Mouse (Mus musculus) heart, embryonic 15.5 days (tissue): ENCODE results near the gene Tc2n. TPM values are rescaled to one million over a fixed set of nuclear protein-coding genes. Genes with fewer than 3 reads are reported as not detected.
"Not testable (repeated sequence)": the region's sequence is repeated elsewhere in the genome, so short reads cannot be mapped to it uniquely, and the experiment has no call there.

Experiments
- ATAC-seq: fragments of 200-750 bp; cut with Nextera tagmentation; replicated peaks from 2 replicates; pipeline ENCODE4 v1.8.0; 2017; ENCODE audit warnings: low read depth, moderate TSS enrichment; ENCODE audit not compliant: insufficient number of reproducible peaks, insufficient read depth, low FRiP score
- H3K27ac ChIP-seq: fragments of 300-500 bp; sonication (generic); 2 replicates; pipeline ENCODE4 v1.5.1; 2015; ENCODE audit warnings: mild to moderate bottlenecking, inconsistent platforms
- H3K27me3 ChIP-seq: fragments of 300-500 bp; sonication (generic); 2 replicates; pipeline ENCODE4 v1.6.1; 2015; ENCODE audit warnings: inconsistent platforms
- H3K36me3 ChIP-seq: fragments of 300-500 bp; sonication (generic); 2 replicates; pipeline ENCODE4 v1.6.1; 2015; ENCODE audit warnings: mild to moderate bottlenecking, inconsistent platforms
- H3K4me1 ChIP-seq: fragments of 300-500 bp; sonication (generic); replicated peaks from 2 replicates; pipeline ENCODE4 v1.6.1; 2015; ENCODE audit warnings: inconsistent platforms
- H3K4me2 ChIP-seq: fragments of 300-500 bp; sonication (generic); 2 replicates; pipeline ENCODE4 v1.6.1; 2015; ENCODE audit warnings: inconsistent platforms, mild to moderate bottlenecking, moderate library complexity
- H3K4me3 ChIP-seq: fragments of 300-500 bp; sonication (generic); 2 replicates; pipeline ENCODE4 v1.5.1; 2015; ENCODE audit warnings: mild to moderate bottlenecking, inconsistent platforms
- H3K9ac ChIP-seq: fragments of 300-500 bp; sonication (generic); 2 replicates; pipeline ENCODE4 v1.6.1; 2015; ENCODE audit warnings: mild to moderate bottlenecking, inconsistent platforms
- H3K9me3 ChIP-seq: fragments of 300-500 bp; sonication (generic); replicated peaks from 2 replicates; pipeline ENCODE4 v1.6.1; 2016; ENCODE audit warnings: inconsistent platforms
- WGBS: fragments of 180-500 bp; shearing (Covaris S2); methylation state at CpG from one replicate; pipeline ENCODE4 v1.1.7; 2015; ENCODE audit warnings: mixed read lengths; 5-methylcytosine and 5-hydroxymethylcytosine counted together
- polyA plus RNA-seq: library from polyadenylated mRNA; unstranded; fragments of >200 nt; fragmentation: Nextera tagmentation; extraction: Ambion mirVana; gene quantifications from 2 replicates; pipeline ENCODE4 v1.2.1, GENCODE M21; 2015

The Tc2n gene
- polyA plus RNA-seq, 1 experiment from 2014 or later = 0.49 TPM

- Histone ChIP-seq H3K4me2 (peak overlapping the region; percentile 95), H3K4me3 (peak overlapping the region; percentile 65), H3K9me3 (no peaks in the 10 kb centered on the region), H3K4me1 (peaks cover 6% of the 10 kb centered on the region), H3K9ac (peak overlapping the region; percentile 40; the same call in 1 of the 2 replicates), H3K27ac (no peak overlapping the region), H3K36me3 (no peaks in the 10 kb centered on the region), H3K27me3 (peaks cover 17% of the 10 kb centered on the region)
- ATAC-seq = peak; percentile 67
- WGBS = 2% methylated on average over 9 of the region's 9 CpGs
Observed at GRCm38 (mm10) chr12:101718755-101719150, 430 bp upstream of the Tc2n start.

GRCm38 (mm10) chr12:101699176-101699575 lies 19.1 kb downstream of the Tc2n start:
- Histone ChIP-seq H3K36me3 (no peaks in the 10 kb centered on the region), H3K9me3 (no peaks in the 10 kb centered on the region), H3K4me3 (no peak overlapping the region), H3K4me2 (no peak overlapping the region), H3K27ac (no peak overlapping the region), H3K9ac (no peak overlapping the region), H3K27me3 (no peaks in the 10 kb centered on the region), H3K4me1 (no peaks in the 10 kb centered on the region)
- 78% methylated on average over 3 of the region's 3 CpGs for WGBS
- no peak for ATAC-seq

DNA sequence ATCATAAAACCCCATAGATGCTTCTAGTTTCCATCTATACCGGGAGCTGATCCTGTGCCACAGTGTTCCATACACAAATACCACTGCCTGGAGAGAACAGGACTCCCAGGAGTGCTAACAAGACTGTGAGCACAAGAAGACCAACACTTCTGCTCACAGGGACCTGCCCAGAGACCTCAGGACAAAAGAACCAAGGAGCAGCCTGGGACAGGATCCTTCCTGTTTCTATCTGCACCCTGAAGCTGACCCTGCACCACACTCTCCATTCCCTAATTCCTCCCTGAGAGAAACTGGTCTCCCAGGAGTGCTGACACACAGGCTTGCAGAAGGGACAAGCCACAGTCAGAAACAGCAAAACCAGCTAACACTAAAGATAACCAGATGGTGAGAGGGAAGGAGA lies 21.8 kb downstream of the Tc2n start:
- ATAC-seq = no peak
- WGBS = 83% methylated on average over 1 of the region's 1 CpGs
- Histone ChIP-seq H3K27ac (no peak overlapping the region), H3K36me3 (no peaks in the 10 kb centered on the region), H3K4me1 (no peaks in the 10 kb centered on the region), H3K4me3 (no peak overlapping the region), H3K27me3 (no peaks in the 10 kb centered on the region), H3K9me3 (no peaks in the 10 kb centered on the region), H3K9ac (no peak overlapping the region), H3K4me2 (no peak overlapping the region)

- Histone ChIP-seq H3K27me3 (no peaks in the 10 kb centered on the region), H3K27ac (no peak overlapping the region), H3K4me3 (no peak overlapping the region), H3K9ac (no peak overlapping the region), H3K4me2 (no peak overlapping the region), H3K36me3 (no peaks in the 10 kb centered on the region), H3K9me3 (no peaks in the 10 kb centered on the region), H3K4me1 (no peaks in the 10 kb centered on the region)
- WGBS = 70% methylated on average over 2 of the region's 2 CpGs
- no peak for ATAC-seq
Observed at GRCm38 (mm10) chr12:101680538-101680937, 37.8 kb downstream of the Tc2n start.

GRCm38 (mm10) chr12:101667502-101667901 lies 50.8 kb downstream of the Tc2n start:
- Histone ChIP-seq H3K36me3 (no peaks in the 10 kb centered on the region), H3K27me3 (no peaks in the 10 kb centered on the region), H3K4me3 (no peak overlapping the region), H3K9me3 (no peaks in the 10 kb centered on the region), H3K27ac (no peak overlapping the region), H3K4me2 (no peak overlapping the region), H3K4me1 (no peaks in the 10 kb centered on the region), H3K9ac (no peak overlapping the region)
- 85% methylated on average over 2 of the region's 2 CpGs for WGBS
- ATAC-seq = no peak

GRCm38 (mm10) chr12:101633137-101633536 lies 85.2 kb downstream of the Tc2n start:
- Histone ChIP-seq H3K27ac (no peak overlapping the region), H3K9me3 (no peaks in the 10 kb centered on the region), H3K27me3 (no peaks in the 10 kb centered on the region), H3K4me1 (no peaks in the 10 kb centered on the region), H3K36me3 (no peaks in the 10 kb centered on the region), H3K9ac (no peak overlapping the region), H3K4me2 (no peak overlapping the region), H3K4me3 (no peak overlapping the region)
- 69% methylated on average over 1 of the region's 1 CpGs for WGBS
- ATAC-seq = no peak

GRCm38 (mm10) chr12:101606622-101607021 lies 111.7 kb downstream of the Tc2n start:
- not testable (repeated sequence) for H3K27me3 ChIP-seq, ATAC-seq, H3K27ac ChIP-seq, H3K4me2 ChIP-seq, H3K36me3 ChIP-seq, H3K9ac ChIP-seq, H3K4me1 ChIP-seq, H3K4me3 ChIP-seq, H3K9me3 ChIP-seq

Other genes starting within 250 kb of the Tc2n start
- gene Fbln5, start 100.5 kb upstream of the Tc2n start, polyA plus RNA-seq = 215 and 348 TPM in 2 replicates
- 20.8 TPM in 2 replicates for gene Trip11, start 194.7 kb upstream of the Tc2n start, polyA plus RNA-seq
- gene Atxn3, start 239.7 kb upstream of the Tc2n start, polyA plus RNA-seq = 7.8 and 8.9 TPM in 2 replicates